Mouse (Mus musculus) bone marrow, adult 2 months (tissue): ENCODE measurements around the gene E130308A19Rik.

Source experiments
- CTCF ChIP-seq: fragments of 200-500 bp; IDR thresholded peaks from 2 replicates; pipeline ENCODE4 v1.5.1; 2011; ENCODE audit warnings: low read length, control low read depth; ENCODE audit not compliant: control insufficient read depth, insufficient read depth
- POLR2A ChIP-seq: fragments of 200-500 bp; IDR thresholded peaks from 2 replicates; pipeline ENCODE4 v1.6.1; 2011; ENCODE audit warnings: low read depth, mild to moderate bottlenecking, control low read depth, low read length, borderline replicate concordance; ENCODE audit not compliant: control insufficient read depth

DNA sequence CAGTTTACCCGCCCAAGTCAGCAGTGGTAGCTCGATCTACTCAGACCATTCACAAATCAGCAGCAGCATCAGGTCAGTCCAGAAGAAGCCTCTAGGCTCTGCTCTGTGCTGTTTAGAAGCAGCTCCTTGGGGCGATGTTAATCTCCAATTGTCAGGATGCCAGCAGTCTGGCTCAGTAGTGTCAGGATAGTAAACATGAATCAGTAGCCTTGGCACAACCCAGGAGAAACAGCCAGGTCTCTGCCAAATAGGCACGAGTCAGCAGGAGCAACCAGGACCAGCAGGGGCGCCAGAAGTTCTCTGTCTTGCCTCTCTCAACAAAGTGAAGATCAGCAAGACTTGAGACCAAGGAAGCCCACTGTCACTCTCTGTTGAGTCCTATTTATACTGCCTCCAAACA is 83.3 kb downstream of the E130308A19Rik start:
- TF ChIP-seq POLR2A, result no peak
- TF ChIP-seq CTCF, result no peak
